Mouse (Mus musculus) kidney, embryonic 16.5 days (tissue): ENCODE results near the gene Hps6. TPM values are rescaled to one million over a fixed set of nuclear protein-coding genes. Genes with fewer than 3 reads are reported as not detected.

ENCODE experiments used
- polyA plus RNA-seq: library from polyadenylated mRNA; unstranded; fragments of >200 nt; fragmentation: Nextera tagmentation; extraction: Ambion mirVana; gene quantifications from 2 replicates; pipeline ENCODE4 v1.2.1, GENCODE M21; 2015

The Hps6 gene
- polyA plus RNA-seq, 1 experiment from 2014 or later, result 10.5 TPM

Other genes with a start within 250 kb of the Hps6 start
- gene Mgea5, start 219.7 kb upstream of the Hps6 start, polyA plus RNA-seq, result 42.9 and 52.3 TPM in 2 replicates
- 2.0 and 2.3 TPM in 2 replicates for gene Kcnip2, start 187.4 kb upstream of the Hps6 start, polyA plus RNA-seq
- 20.9 and 21.9 TPM in 2 replicates for gene Armh3, start 5.0 kb upstream of the Hps6 start, polyA plus RNA-seq
- gene Pprc1, start 41.4 kb downstream of the Hps6 start, polyA plus RNA-seq, result 34.2 and 36.2 TPM in 2 replicates
- gene Ldb1, start 41.7 kb downstream of the Hps6 start, polyA plus RNA-seq, result 57.0 and 88.2 TPM in 2 replicates
- gene Nolc1, start 72.4 kb downstream of the Hps6 start, polyA plus RNA-seq, result 85.7 and 93.2 TPM in 2 replicates
- gene Elovl3, start 128.4 kb downstream of the Hps6 start, polyA plus RNA-seq, result not detected in 2 replicates
- 0.26 TPM in 1 of 2 replicates, not detected in the other for gene Pitx3, start 144.8 kb downstream of the Hps6 start, polyA plus RNA-seq
- 40.5 and 43.0 TPM in 2 replicates for gene Gbf1, start 149.0 kb downstream of the Hps6 start, polyA plus RNA-seq